Mouse (Mus musculus): Measurements from ENCODE around the gene Mfsd12. TPM values are rescaled to one million over a fixed set of nuclear protein-coding genes. Genes with fewer than 3 reads are reported as not detected.

The Mfsd12 gene
- total RNA-seq, 2 experiments from 2014 or later = 15.9 to 29.7 TPM

- peak; percentile 82 for ATAC-seq (replicated peaks; ENCODE audit: low FRiP score, poor library complexity, severe bottlenecking)
These were observed 6.8 kb upstream of the Mfsd12 start, which contains the start of gene Hmg20b for GRCm38 (mm10) chr10:81350351-81351063. Hmg20b (minus strand) TSS chr10:81350480.

- ATAC-seq (replicated peaks; ENCODE audit: low FRiP score, poor library complexity, severe bottlenecking) = peak; percentile 53
These were observed 5.5 kb upstream of the Mfsd12 start for GRCm38 (mm10) chr10:81351678-81352291.

- ATAC-seq (replicated peaks; ENCODE audit: low FRiP score, poor library complexity, severe bottlenecking) = no peak
These were observed 2.4 kb upstream of the Mfsd12 start for GRCm38 (mm10) chr10:81354738-81355477.

GRCm38 (mm10) chr10:81355533-81355932 is 1.8 kb upstream of the Mfsd12 start:
- no peak for ATAC-seq (replicated peaks; ENCODE audit: low FRiP score, poor library complexity, severe bottlenecking)

- ATAC-seq (replicated peaks; ENCODE audit: low FRiP score, poor library complexity, severe bottlenecking) = 0 out of 2 replicates have a peak, but pooled peaks have one; percentile 10
These were observed 820 bp upstream of the Mfsd12 start for GRCm38 (mm10) chr10:81356352-81356990.

- no peak for ATAC-seq (replicated peaks; ENCODE audit: low FRiP score, poor library complexity, severe bottlenecking)
These were observed 918 bp downstream of the Mfsd12 start for GRCm38 (mm10) chr10:81358209-81358608.

GRCm38 (mm10) chr10:81358841-81359240 is 1.6 kb downstream of the Mfsd12 start:
- no peak for ATAC-seq (replicated peaks; ENCODE audit: low FRiP score, poor library complexity, severe bottlenecking)

- no peak for ATAC-seq (replicated peaks; ENCODE audit: low FRiP score, poor library complexity, severe bottlenecking)
These were observed 3.4 kb downstream of the Mfsd12 start for GRCm38 (mm10) chr10:81360721-81361120.

- ATAC-seq (replicated peaks; ENCODE audit: low FRiP score, poor library complexity, severe bottlenecking) = peak; percentile 66
These were observed 5.2 kb downstream of the Mfsd12 start for GRCm38 (mm10) chr10:81362336-81362949.

GRCm38 (mm10) chr10:81363436-81364346 is 6.4 kb downstream of the Mfsd12 start:
- ATAC-seq (replicated peaks; ENCODE audit: low FRiP score, poor library complexity, severe bottlenecking) = no peak

GRCm38 (mm10) chr10:81364666-81365065 is 7.4 kb downstream of the Mfsd12 start:
- 0 out of 2 replicates have a peak, but pooled peaks have one; percentile 0 for ATAC-seq (replicated peaks; ENCODE audit: low FRiP score, poor library complexity, severe bottlenecking)

GRCm38 (mm10) chr10:81365073-81365472 is 7.8 kb downstream of the Mfsd12 start:
- ATAC-seq (replicated peaks; ENCODE audit: low FRiP score, poor library complexity, severe bottlenecking) = peak; percentile 9

- peak; percentile 3 for ATAC-seq (replicated peaks; ENCODE audit: low FRiP score, poor library complexity, severe bottlenecking)
These were observed 8.6 kb downstream of the Mfsd12 start, which contains the start of gene 4930404N11Rik for GRCm38 (mm10) chr10:81365672-81366476. 4930404N11Rik (minus strand) TSS chr10:81365816.

- 0 out of 2 replicates have a peak, but pooled peaks have one; percentile 0 for ATAC-seq (replicated peaks; ENCODE audit: low FRiP score, poor library complexity, severe bottlenecking)
These were observed 9.4 kb downstream of the Mfsd12 start for GRCm38 (mm10) chr10:81366477-81367206.

- no peak for ATAC-seq (replicated peaks; ENCODE audit: low FRiP score, poor library complexity, severe bottlenecking)
These were observed 9.9 kb downstream of the Mfsd12 start for GRCm38 (mm10) chr10:81367207-81367495.

GRCm38 (mm10) chr10:81375322-81375721 is 18.0 kb downstream of the Mfsd12 start:
- ATAC-seq (replicated peaks; ENCODE audit: low FRiP score, poor library complexity, severe bottlenecking) = no peak

Data from erythroid progenitor cell, adult 5-6 weeks (primary cell).